Mouse (Mus musculus): Measurements from ENCODE around the gene Cdh11.
"Not testable (repeated sequence)": the region's sequence is repeated elsewhere in the genome, so short reads cannot be mapped to it uniquely, and the experiment has no call there.

Gene Cdh11

DNA sequence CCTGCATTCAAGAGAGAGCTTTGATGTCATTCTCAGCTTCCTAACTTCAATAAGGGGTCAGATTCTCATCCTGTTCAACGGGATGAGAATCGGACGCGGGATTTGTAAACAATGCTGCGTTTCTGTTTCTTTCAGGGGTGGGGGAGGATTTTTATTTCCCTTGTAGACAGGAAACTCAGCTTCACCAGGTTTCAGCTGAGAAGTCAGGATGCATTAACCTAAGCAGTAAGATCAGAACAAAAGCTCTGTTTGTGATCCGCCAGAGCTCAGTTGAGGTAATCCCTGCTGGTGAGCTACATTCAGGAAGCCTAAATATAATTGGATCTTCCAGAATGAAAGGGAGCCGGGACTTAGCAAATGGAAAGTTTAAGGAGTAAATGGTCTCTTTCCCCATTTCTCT lies 78.1 kb downstream of the Cdh11 start:
- DNase-seq = no peak

- DNase-seq = no peak
Observed at GRCm38 (mm10) chr8:102705376-102705905, 80.0 kb downstream of the Cdh11 start.

GRCm38 (mm10) chr8:102700245-102700644 lies 85.2 kb downstream of the Cdh11 start:
- no peak for DNase-seq

GRCm38 (mm10) chr8:102698232-102698837 lies 87.1 kb downstream of the Cdh11 start:
- no peak for DNase-seq

GRCm38 (mm10) chr8:102693465-102693864 lies 92.0 kb downstream of the Cdh11 start:
- DNase-seq = no peak

- not testable (repeated sequence) for DNase-seq
Observed at GRCm38 (mm10) chr8:102685491-102685890, 100.0 kb downstream of the Cdh11 start.

- DNase-seq = no peak
Observed at GRCm38 (mm10) chr8:102685023-102685422, 100.4 kb downstream of the Cdh11 start.

DNA sequence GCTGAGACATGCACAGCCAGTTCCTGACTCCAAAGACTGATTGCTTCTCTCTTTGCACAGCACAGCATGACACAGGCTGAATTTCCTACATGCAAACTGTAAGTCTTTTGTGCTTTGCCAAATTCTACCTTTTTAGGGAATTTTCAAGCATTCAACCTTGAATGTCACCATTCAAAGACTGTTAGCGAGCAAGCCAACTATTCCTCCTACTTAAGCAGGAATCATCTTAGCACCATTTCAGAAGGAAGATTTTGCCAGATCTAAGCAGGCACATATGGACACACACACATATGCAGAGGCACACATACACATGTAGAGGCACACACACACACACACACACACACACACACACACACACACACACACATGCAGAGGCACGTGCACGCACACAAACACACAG lies 108.3 kb downstream of the Cdh11 start:
- no peak for DNase-seq

- DNase-seq = not testable (repeated sequence)
Observed at GRCm38 (mm10) chr8:102664561-102664960, 120.9 kb downstream of the Cdh11 start.

DNA sequence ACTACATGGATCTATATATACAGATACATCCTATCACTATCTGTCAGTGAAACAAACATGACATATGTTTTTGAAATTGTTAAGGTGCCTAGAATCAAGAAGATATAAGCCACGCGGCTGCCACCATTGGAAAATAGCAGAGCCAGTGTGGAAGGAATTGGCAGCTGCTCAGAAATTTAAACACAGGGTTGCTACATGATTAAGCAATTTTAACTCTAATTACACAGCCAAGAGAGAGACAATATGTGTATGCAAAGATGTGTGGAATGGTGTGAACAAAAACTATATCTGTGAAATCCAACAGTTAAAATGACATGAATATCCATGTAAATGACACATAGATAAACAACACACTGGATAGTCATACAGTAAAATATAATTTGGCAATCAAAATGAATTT lies 128.9 kb downstream of the Cdh11 start:
- no peak for DNase-seq

DNA sequence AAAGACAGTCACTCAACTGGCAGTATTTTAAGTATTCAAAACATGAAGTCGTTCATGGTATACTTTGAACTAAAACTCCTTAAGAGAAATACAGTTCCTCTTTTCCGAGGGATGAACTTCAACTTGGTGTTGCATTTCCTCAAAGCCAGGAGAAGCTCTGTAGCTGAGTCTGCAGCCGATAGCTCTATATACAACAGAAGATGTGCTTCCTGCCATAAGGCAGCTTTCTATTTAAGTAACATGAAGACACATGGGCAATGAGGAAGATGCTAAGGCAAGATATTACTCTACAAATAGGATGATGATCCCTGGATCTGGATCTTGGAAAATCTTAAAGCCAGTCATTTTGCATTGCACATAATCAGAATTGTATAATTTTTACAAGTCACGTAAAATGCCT lies 133.5 kb downstream of the Cdh11 start:
- no peak for DNase-seq

DNA sequence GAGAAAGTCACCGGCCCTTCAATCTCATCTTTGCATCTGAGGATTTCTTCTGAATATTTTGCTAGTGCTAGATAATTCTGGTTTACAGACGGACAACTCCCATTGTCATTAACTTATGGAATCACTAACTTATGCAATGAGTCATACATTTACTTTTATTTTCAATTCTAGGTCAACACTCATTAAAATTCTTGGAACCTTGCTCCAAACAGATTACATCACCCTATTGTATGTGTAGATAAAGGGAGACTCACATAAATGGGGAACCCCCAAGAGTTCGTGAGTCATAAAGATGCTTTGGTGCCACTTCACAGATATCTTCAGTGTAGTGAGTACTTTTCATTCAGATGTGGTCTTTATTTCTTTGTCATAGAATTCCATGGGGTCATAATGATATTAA lies 158.3 kb downstream of the Cdh11 start:
- DNase-seq = no peak

- DNase-seq = no peak
Observed at GRCm38 (mm10) chr8:102612146-102612545, 173.3 kb downstream of the Cdh11 start.

DNA sequence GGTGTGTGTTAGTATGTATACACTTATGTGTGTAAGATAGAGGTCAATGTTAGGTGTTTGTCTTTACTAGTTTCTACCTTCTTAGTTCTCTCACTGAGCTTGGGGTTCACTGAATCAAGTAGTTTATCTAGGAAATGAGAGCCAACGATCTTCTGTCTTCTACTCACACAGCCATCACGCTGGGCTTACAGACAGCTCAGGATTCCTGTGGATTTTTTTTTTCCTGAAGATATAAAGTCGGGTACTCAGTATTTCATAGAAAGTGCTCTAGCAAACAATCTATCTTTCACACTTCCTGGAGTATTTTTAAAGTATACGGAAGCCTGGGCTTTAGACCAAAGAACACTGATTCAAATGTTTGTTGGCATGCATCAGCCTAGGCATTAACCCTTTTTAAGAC lies 184.1 kb downstream of the Cdh11 start:
- no peak for DNase-seq

DNA sequence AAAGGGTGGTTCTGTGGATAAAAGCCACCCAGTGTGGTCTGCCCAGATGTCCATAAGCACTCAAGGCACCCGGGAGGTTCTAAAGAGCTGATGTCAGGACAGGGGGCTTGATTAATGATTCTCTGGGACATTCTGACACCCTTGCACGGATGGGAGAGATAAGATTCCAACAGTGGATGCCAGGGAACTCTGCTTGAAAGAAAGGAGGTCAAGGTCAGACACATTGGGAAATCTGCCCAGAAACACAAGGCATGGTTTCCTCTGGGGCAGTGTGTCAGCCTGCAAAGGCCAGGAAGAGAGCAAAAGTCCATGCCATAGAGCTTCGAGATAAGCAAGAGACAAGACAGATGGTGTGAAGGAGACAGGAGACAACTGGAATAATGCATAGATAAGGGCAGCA lies 188.9 kb downstream of the Cdh11 start:
- DNase-seq = no peak

GRCm38 (mm10) chr8:102593899-102594298 lies 191.5 kb downstream of the Cdh11 start:
- no peak for DNase-seq

Data from B cell, adult 2 months (primary cell).